Mouse (Mus musculus): ENCODE results near the gene Slc5a6.

The Slc5a6 gene

DNA sequence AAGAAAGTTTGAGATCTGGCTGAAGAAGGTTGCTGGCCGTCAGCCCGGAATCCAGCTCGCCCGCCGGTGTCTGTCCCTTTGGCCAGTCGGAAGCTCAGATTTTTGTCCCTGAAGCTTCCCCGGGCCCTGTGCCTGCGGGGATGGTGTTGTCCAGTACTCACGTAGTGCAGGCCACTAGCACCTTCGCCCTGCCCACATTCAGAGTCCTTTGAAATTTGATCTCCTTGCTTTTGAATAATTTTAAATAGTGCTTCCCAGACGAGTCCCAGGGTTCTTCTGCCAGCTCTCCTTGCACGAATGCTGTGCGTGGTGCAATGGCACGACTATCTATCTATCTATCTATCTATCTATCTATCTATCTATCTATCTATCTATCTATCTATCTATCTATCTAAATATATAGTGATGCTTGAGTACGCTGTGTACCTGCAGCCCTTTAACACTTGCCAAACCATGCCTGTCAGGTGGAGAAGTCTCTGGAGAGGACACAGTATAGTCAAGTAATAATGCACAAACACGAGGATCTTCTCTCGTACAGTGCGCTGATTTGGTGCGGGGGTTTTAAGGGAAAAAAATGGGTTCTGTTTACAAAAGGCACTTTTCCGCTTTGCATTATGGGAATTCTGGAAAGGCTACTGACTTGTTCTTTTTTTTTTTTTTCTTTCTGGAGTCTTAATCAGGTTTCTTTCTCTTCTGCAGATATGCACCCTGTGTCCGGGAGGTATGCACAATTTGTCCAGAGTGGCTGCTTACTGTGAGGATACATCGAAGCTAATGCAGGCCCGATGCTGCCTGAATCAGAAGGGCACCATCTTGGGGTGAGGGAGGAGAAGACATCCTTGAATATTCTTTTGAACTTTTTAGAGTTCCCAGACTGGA, at the start of gene Slc5a6:
Gene Slc5a6, minus strand, starts transcription at position 162 of the 879 bp plus-strand sequence.
- peak; percentile 85 for DNase-seq (ENCODE audit: low read depth, low spot score)

DNA sequence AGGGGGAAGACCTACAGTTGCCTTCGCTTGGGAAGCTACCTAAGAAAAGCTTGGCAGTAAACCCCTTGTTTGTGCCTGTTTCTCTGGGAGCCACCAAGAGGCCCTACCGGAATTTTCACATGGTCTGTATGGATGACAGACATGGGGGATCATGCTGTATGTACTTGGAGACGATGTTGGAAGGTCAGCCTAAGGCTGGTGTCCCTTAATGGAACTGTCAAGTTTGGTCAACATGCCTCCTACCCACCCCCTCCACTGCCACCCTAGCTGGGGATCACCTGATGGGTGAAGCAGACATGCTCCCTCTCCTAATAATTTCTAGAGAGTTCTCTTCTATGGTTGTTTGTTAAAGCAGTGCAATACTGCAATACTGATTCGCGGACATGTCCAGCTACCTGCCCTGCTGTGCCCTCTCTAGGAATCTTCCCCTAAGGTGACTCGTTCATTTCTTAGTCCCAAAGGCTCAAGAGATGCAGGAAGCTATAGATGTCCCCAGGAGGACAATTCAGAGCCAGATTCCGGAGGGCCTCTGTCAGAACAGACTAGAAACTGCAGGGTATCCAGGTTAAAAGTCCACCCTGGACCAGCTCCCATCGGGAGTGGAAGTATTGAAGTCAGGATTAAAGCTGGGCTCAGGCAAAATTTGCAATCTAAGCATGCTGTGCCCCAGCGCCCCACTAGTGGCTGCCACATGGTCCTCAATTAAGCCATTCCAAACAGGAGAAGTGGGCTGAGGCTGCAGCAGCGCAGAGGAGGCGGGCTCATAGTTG, 47.2 kb upstream of the Slc5a6 start:
- no peak for DNase-seq (ENCODE audit: low read depth, low spot score)

- DNase-seq (ENCODE audit: low read depth, low spot score), result peak; percentile 79
Observed at GRCm38 (mm10) chr5:31094799-31095691, 46.3 kb upstream of the Slc5a6 start.

DNA sequence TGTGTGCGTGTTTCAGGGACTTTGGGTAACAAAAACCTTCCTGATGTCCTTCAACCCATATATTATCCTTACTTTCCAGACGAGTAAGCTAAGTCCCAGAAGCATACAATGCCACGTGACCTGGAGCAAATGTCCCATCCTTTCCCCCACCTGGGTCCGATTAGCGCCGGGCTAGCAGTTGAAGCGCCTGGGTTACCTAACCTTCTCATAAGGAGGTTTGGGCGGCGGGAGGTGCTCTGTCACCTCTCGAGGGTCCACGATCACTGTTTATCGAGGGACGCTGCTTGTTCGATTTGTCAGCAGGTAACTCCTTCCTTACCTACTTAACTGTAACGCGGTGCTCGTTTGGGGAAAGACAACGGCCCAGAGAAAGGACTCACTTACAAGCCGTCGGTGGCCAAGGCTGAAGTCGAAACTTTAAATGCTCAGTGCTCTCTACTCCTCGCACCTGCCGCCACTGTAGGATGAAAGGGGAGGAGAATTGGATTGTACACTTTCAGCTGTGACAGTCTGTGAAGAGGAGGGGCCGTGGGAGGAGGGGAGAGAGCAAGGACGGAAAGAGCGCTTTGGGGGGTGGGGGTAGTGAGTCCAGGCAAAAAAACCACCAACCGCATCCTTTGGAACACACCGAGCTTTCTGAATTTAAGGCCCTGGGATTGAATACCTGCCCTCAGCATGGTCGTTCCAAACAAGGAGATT, 45.5 kb upstream of the Slc5a6 start:
- peak; percentile 26 for DNase-seq (ENCODE audit: low read depth, low spot score)

DNA sequence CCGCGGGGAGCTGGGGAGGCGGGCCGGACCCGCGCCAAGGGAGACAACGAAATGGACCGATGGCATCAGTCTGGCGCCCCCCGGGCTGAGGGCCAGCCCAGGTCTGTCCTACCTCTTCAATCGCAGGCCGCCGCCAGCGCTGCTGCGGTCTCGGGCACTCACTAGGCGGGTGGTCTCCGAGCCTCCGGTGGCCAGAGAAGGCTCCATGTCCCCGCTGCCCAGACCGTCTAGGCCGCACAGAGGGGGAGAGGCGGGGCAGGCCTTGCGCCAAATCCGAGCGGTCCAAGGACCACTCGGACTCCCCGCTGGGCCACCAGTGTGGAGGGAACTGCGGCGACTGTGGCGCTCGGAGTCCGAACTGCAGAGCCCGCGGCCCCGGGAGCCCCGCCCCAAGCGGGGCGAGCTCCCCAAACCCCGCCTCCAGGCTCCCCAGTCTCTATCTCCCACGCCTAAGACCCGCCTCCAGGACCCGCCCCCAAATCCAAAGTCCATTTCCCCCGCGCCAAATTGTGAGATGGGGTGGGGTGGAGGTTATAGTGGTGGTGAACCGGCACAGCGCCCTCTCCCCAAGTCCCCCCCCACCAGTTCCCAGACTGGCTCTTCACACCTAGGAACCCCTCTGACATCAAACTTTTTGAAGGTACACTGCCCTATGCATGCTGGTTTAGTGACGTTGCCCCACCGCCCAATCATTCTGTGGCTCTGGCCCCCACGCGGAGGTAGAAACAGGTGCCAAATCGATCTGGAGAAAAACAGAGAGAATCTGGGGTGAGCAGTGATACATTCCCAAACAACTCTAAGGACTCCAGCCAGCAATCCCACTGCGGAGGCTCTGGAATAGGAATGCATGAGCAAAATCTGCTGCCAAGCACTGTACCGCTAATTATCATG, 44.7 kb upstream of the Slc5a6 start:
- peak; percentile 82 for DNase-seq (ENCODE audit: low read depth, low spot score)

DNA sequence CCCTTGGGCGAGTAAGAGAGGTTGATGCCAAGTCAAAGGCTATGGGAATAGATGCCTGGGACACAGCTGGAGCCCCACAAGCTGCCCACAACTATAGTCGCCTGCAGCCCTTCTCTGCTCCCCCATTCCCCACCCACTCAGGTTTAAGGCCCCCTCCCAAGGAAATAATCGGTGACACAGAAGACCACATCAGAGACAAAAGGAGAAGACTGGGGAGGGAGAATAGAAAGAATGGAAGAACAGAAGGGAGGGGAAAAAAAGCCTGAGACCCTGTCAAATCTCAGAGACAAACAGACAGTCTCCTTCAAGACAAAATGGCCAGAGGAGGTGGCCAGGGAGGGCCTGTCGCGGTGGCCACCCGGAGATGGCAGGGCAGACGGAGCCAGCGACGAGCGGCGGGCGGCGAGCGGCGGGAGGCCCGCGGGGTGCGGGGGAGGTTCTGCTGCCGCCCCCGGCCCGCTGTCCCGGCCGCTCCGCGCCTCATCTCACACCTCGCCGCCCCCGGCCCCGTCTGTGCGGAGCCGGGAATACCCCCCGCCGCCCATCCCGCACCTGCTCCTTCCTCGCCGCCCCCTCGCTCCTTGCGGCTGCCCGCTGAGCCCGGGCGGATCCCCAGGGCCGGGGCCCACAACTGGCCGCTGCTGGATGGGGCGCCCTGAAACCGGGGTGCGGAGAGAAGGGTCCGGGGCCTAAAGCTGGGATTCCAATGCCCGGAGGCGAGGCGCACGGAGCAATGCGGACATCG, 43.7 kb upstream of the Slc5a6 start:
- DNase-seq (ENCODE audit: low read depth, low spot score), result no peak

DNA sequence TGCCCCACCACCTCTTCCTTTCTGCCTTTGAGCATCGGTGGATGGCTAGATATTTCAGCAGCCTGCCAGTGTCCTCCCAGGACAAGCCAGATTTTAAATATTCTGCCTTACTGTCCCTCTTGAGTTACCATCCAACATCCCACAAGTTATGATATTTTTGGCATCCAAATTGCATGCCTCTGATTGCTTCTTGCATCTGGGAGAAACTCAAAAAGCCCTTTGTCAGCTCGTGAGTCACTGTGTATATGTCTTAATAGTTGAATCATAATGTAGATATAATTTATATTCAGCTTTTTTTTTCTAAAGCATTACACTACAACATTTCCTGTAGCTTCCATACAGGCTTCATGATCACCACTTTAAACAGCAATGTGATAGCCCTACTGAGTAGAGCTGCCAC, 38.4 kb upstream of the Slc5a6 start:
- DNase-seq (ENCODE audit: low read depth, low spot score), result no peak

DNA sequence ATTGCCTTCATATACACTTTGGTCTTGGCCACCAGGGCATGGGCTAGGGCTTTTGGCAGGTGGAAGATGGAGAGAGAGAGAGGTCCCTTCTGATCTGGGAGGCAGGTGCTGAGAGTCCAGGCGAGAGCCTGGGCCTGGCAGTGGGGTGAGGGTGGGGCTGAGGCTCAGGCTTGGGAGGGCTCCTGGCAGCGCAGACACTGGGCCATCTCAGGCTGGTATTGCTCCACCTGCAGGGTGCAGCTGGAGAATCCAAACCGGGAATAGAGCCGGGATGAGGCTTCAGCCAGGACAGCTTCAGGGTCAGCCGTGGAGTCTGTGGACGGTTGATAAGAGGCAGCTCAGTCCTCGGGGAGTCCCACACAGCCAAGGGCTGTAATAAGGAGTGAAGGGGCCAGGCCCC, 37.9 kb upstream of the Slc5a6 start:
- no peak for DNase-seq (ENCODE audit: low read depth, low spot score)

DNA sequence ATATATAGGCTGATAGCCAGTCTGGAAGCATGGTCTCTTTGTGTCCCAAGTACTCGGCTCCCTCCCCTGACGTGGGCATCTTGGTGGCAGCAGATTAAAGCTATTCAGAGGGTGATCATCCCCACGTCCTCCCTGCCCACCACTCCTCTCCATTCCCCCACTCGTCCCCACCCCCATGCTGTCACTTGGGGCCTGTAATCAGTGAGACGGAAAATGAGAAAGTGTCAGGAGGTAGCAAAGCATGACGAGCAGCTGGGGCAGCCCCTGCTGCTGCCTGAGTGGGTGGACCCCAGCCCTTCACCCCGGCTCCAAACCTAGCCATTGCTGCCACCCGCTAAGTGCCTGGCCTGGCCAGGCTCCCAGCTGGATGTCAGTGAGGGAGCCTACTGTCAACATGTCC, 35.2 kb upstream of the Slc5a6 start:
- no peak for DNase-seq (ENCODE audit: low read depth, low spot score)

GRCm38 (mm10) chr5:31082935-31083625, 34.4 kb upstream of the Slc5a6 start:
- no peak for DNase-seq (ENCODE audit: low read depth, low spot score)

DNA sequence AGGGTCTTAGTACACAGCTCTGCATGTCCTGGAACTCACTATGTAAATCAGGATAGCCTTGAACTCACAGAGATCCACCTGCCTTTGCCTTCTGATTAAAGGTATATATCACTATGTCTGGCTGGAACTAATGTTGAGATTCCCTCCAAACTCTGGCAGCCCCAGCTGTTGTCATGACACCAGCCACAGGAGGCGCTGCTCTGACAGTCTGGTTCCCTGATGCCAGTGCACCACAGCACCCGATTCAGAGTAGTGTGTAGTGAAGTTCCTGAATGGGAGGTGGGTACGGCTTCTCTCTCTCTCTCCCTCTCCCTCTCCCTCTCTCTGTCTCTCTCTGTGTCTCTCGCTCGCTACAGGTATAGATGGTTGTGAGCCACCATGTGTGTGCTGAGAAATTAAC, 33.6 kb upstream of the Slc5a6 start:
- peak; percentile 61 for DNase-seq (ENCODE audit: low read depth, low spot score)

DNA sequence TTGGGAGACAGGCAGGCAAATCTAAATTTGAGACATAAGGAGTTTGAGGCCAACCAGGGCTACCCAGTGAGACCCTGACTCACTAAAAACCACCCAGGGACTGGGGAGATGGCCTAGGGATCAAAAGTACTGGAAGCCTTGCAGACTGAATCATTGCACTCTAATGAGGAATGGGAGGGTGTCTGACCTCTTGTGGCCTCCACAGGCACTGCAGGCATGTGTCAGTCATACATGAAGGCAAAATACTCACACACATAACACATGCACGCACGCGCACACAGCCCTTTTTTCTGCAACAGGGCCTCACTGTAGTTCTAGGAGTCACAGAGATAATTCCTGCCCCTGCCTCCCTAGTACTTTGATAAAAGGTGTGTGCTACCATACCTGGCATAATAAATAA, 32.7 kb upstream of the Slc5a6 start:
- peak; percentile 78 for DNase-seq (ENCODE audit: low read depth, low spot score)

DNA sequence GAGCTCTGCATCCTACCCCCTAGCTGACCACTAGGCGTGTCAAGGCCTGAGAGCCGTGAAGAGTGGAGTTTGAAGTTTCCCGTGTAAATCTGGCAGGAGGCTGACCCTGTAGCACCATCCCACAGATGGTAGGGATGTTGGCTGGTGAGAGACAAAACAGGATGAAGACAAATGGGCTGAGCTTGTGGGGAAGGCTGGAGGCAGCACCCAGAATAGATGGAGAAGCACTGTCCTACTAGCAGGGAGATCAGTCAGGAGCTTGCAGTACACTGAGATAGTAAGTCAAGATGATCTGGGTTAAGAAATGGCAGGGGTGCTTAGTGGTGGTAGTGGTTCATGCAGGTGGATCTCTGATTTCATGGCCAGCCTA, 32.1 kb upstream of the Slc5a6 start:
- no peak for DNase-seq (ENCODE audit: low read depth, low spot score)

DNA sequence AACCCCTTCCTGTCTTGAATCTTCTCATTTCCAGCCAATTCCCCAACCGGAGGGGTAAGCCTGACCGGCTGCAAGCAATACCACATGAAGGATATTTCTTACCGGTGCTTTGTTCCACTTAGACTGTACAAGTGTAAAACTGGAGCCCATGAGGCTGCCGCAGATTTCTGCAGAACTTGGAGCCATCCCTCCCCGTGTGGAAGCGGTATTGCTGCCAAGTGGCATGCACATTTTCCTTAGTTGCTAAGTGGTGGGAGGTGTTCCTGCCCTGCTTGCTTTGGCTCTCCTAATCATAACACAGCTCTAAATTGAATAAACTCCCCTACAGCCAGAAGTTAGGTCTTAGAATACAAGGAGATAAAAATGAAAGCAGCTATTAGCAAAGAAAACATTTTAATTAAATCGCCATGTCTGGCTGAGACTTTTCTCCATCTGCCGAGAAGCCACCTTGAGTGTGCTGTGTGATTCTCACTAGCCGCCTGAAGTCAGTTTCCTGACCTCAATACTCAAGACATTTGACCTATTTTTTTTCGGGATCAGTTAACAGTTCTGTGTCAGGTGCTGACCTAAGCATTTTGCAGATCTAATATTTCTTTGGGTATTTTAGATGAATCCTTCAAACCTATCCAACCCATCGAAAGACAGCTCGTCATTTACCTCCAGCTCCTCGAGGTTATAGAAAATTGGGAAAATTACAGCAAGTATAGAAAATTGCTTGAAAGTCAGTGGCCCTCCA, 31.5 kb upstream of the Slc5a6 start:
- no peak for DNase-seq (ENCODE audit: low read depth, low spot score)

DNA sequence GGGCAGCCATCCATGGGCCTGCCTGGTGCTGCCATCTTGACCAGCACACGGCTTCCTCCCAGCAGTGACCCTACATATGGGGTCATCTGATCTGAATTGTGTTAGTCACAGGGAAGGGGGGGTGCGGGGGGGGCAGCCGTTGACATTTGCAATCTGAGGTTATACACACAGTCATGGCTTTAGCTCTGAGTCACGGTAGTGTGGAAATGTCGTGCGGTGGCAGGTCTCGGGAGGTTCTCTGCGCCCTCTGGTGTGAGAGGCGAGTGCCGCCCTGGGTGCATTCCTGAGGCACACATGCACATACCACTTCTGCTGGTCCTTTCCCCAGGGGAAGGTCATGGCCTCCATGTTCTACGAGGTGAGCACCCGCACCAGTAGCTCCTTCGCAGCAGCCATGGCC, 27.6 kb upstream of the Slc5a6 start:
- DNase-seq (ENCODE audit: low read depth, low spot score), result no peak

GRCm38 (mm10) chr5:31073176-31073575, 24.5 kb upstream of the Slc5a6 start:
- no peak for DNase-seq (ENCODE audit: low read depth, low spot score)

- no peak for DNase-seq (ENCODE audit: low read depth, low spot score)
Observed at GRCm38 (mm10) chr5:31071821-31072220, 23.1 kb upstream of the Slc5a6 start.

DNA sequence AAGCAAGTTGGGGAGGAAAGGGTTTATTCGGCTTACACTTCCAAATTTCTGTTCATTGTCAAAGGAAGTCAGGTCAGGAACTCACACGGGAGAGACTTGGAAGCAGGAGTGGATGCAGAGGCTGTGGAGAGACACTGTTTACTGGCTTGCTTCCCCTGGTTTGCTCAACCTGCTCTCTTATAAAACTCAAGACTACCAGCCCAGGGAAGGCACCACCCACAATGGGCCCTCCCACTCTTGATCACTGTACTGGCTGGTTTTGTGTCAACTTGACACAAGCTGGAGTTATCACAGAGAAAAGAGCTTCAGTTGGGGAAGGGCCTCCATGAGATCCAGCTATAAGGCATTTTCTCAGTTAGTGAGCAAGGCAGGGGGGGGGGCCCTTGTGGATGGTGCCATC, 22.3 kb upstream of the Slc5a6 start:
- no peak for DNase-seq (ENCODE audit: low read depth, low spot score)
